Mouse (Mus musculus) T-helper 1 cell (primary cell): ENCODE results near the gene Rere.

Source experiments
- in situ Hi-C: fragments of 300-600 bp; cut with MboI, MseI; formaldehyde crosslinking; loops from one replicate; pipeline ENCODE4 v1.15.1; 2025; ENCODE audit warnings: high pct_unique_total_duplicates

The Rere gene

GRCm38 (mm10) chr4:150281018-150281761 lies at the start of gene Rere:
Gene Rere (plus strand): TSS chr4:150281646.
- in situ Hi-C loops = no loop called here

- in situ Hi-C loops = no loop called here
These were observed 49.6 kb upstream of the Rere start for GRCm38 (mm10) chr4:150231871-150232270.

- in situ Hi-C loops = no loop called here
These were observed 46.7 kb upstream of the Rere start for GRCm38 (mm10) chr4:150234599-150235327.

GRCm38 (mm10) chr4:150235585-150235984 lies 45.9 kb upstream of the Rere start:
- in situ Hi-C loops = no loop called here

GRCm38 (mm10) chr4:150236031-150236430 lies 45.4 kb upstream of the Rere start:
- in situ Hi-C loops = no loop called here

- in situ Hi-C loops = no loop called here
These were observed 44.6 kb upstream of the Rere start, which contains the start of gene Eno1 for GRCm38 (mm10) chr4:150236521-150237481. Gene Eno1 (plus strand): TSS chr4:150236721.

- in situ Hi-C loops = no loop called here
These were observed 43.6 kb upstream of the Rere start for GRCm38 (mm10) chr4:150237636-150238361.

- in situ Hi-C loops = no loop called here
These were observed 42.9 kb upstream of the Rere start for GRCm38 (mm10) chr4:150238433-150239086.

- in situ Hi-C loops = no loop called here
These were observed 42.4 kb upstream of the Rere start for GRCm38 (mm10) chr4:150239087-150239480.

GRCm38 (mm10) chr4:150239503-150239902 lies 41.9 kb upstream of the Rere start:
- in situ Hi-C loops = no loop called here

- in situ Hi-C loops = no loop called here
These were observed 41.5 kb upstream of the Rere start for GRCm38 (mm10) chr4:150239951-150240368.

- in situ Hi-C loops = no loop called here
These were observed 41.0 kb upstream of the Rere start for GRCm38 (mm10) chr4:150240381-150240886.

GRCm38 (mm10) chr4:150241708-150242107 lies 39.7 kb upstream of the Rere start:
- in situ Hi-C loops = no loop called here

GRCm38 (mm10) chr4:150242745-150243144 lies 38.7 kb upstream of the Rere start:
- in situ Hi-C loops = no loop called here

GRCm38 (mm10) chr4:150245876-150246275 lies 35.6 kb upstream of the Rere start:
- in situ Hi-C loops = no loop called here

- in situ Hi-C loops = no loop called here
These were observed 33.4 kb upstream of the Rere start for GRCm38 (mm10) chr4:150248009-150248408.

- in situ Hi-C loops = no loop called here
These were observed 32.5 kb upstream of the Rere start for GRCm38 (mm10) chr4:150248917-150249316.

- in situ Hi-C loops = no loop called here
These were observed 31.6 kb upstream of the Rere start for GRCm38 (mm10) chr4:150249731-150250270.

GRCm38 (mm10) chr4:150250549-150251422 lies 30.7 kb upstream of the Rere start:
- in situ Hi-C loops = no loop called here
